Mouse (Mus musculus) neural tube, embryonic 12.5 days (tissue): ENCODE results near the gene Mknk1. TPM values are rescaled to one million over a fixed set of nuclear protein-coding genes. Genes with fewer than 3 reads are reported as not detected.

Experiments
- polyA plus RNA-seq: library from polyadenylated mRNA; unstranded; fragments of >200 nt; fragmentation: Nextera tagmentation; extraction: Ambion mirVana; gene quantifications from 2 replicates; pipeline ENCODE4 v1.2.1, GENCODE M21; 2016

Gene Mknk1
- polyA plus RNA-seq, 1 experiment from 2014 or later: 24.8 TPM

Other genes starting within 250 kb of the Mknk1 start
- not detected in 2 replicates for gene Cyp4a32, start 238.2 kb upstream of the Mknk1 start, polyA plus RNA-seq
- gene Cyp4b1, start 191.5 kb upstream of the Mknk1 start, polyA plus RNA-seq: 0.18 TPM in 1 of 2 replicates, not detected in the other
- 23.5 and 27.8 TPM in 2 replicates for gene Efcab14, start 101.5 kb upstream of the Mknk1 start, polyA plus RNA-seq
- gene Tex38, start 58.2 kb upstream of the Mknk1 start, polyA plus RNA-seq: 0.43 and 0.67 TPM in 2 replicates
- 36.2 and 44.5 TPM in 2 replicates for gene Atpaf1, start 54.4 kb upstream of the Mknk1 start, polyA plus RNA-seq
- gene Mob3c, start 11.1 kb upstream of the Mknk1 start, polyA plus RNA-seq: 6.2 TPM in 2 replicates
- gene Kncn, start 45.2 kb downstream of the Mknk1 start, polyA plus RNA-seq: not detected in 2 replicates
- gene 6430628N08Rik, start 51.5 kb downstream of the Mknk1 start, polyA plus RNA-seq: not detected in 2 replicates
- gene Dmbx1, start 100.7 kb downstream of the Mknk1 start, polyA plus RNA-seq: 1.6 and 2.4 TPM in 2 replicates
- gene Faah, start 178.7 kb downstream of the Mknk1 start, polyA plus RNA-seq: 4.8 and 5.8 TPM in 2 replicates
- gene Nsun4, start 214.7 kb downstream of the Mknk1 start, polyA plus RNA-seq: 16.2 and 19.7 TPM in 2 replicates
- 378 and 393 TPM in 2 replicates for gene Uqcrh, start 235.9 kb downstream of the Mknk1 start, polyA plus RNA-seq
- gene Lrrc41, start 236.1 kb downstream of the Mknk1 start, polyA plus RNA-seq: 71.9 and 75.0 TPM in 2 replicates